Mouse (Mus musculus): ENCODE results near the gene Hist1h4h.

Hist1h4h gene

GRCm38 (mm10) chr13:23510127-23510526, 20.7 kb upstream of the Hist1h4h start:
- no peak for DNase-seq (ENCODE audit: low spot score in 2 of 2)

DNA sequence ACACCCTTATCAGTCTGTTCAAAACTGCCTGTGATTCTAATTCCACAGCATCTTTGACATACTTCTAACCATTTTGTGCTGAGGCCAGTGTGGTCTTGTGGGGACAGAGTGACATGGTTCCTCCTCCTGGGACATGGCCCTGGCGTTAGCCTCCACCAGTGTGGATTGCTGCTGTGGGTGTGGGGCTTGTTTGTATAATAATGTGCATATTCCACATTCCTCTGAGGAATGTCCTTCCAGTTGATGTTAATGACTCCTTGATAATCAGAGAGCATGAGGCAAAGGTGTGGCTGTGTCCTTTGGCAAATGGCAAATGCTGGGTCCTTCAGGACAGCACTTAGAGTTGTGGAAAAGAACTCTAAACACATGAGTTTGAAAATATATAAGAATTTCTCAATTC, 17.3 kb upstream of the Hist1h4h start:
- no peak for DNase-seq (ENCODE audit: low spot score in 2 of 2)

DNA sequence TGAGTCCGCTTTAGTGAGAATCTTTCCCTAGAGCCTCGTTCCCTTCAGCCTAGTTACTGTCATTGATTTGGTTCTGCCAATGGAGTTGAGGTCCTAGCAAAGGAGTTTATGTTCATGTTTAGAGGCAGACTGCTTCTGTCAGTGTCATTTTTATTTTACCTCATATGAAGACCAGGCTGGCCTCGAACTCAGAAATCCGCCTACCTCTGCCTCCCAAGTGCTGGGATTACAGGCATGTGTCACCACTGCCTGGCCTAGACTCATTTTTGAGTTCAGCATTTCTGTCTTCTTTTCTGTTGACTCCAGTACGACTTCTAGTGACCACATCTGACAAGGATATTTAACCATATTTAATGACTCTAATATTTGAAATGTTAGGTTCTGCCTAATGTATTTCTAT, 15.6 kb upstream of the Hist1h4h start:
- no peak for DNase-seq (ENCODE audit: low spot score in 2 of 2)

- no peak for DNase-seq (ENCODE audit: low spot score in 2 of 2)
These were observed 14.8 kb upstream of the Hist1h4h start for GRCm38 (mm10) chr13:23515826-23516620.

DNA sequence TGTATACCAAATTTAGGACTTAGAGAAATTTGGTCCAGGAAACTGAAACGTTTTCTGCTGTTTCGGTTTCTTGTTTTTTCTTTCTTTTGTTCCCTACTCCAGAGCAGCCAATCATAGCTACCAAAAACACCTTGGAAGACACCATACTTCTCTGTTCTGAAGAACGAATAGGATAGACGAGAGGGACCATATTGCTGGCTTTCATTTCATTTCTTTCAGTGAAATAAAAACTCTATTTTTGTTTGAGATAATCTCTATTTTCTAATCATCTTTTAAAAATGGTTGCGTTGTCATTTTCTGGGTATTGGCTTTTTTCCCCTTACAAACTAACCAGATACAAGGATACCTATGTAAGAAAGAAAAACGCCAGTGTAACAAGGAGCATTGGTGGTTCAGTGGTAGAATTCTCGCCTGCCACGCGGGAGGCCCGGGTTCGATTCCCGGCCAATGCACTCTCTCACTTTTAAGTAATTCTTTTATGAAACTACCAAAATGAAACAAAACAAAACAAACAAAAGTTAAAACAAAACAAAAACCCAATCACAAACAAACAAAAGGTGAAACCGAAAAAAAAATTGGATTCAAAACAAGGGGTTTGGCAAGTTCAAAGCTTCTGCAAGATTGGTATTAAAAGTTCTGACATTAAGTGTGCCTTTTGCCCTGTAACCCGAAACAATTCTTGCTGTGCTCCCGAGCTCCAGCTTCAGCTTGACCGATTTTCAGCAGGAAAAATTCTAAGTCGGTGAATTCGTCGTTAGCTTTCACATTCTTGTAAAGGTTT, 13.8 kb upstream of the Hist1h4h start:
- peak in 1 of 2 experiments; percentile 81 for DNase-seq (ENCODE audit: low spot score in 2 of 2)

- peak; percentile 61 to 84 for DNase-seq (ENCODE audit: low spot score in 2 of 2)
These were observed 13.1 kb upstream of the Hist1h4h start for GRCm38 (mm10) chr13:23517603-23518294.

- no peak for DNase-seq (ENCODE audit: low spot score in 2 of 2)
These were observed 12.6 kb upstream of the Hist1h4h start for GRCm38 (mm10) chr13:23518295-23518603.

DNA sequence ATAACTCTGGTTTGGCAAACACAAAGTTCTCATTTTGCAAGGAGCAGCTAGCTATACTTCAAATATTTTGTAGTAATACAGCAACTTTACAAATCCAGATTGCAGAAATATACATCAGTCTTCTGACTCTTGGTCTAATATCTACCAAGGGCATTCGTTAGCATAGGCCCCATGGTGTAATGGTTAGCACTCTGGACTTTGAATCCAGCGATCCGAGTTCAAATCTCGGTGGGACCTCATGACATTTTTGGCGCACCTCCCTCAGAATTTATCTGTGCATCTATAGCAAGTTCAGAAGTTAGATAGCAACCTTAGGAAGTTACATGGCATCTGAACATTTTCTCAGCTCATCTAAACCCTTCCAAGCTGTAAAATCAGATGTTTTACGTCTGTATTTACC, 12.0 kb upstream of the Hist1h4h start:
- peak in 1 of 2 experiments; percentile 73 for DNase-seq (ENCODE audit: low spot score in 2 of 2)

DNA sequence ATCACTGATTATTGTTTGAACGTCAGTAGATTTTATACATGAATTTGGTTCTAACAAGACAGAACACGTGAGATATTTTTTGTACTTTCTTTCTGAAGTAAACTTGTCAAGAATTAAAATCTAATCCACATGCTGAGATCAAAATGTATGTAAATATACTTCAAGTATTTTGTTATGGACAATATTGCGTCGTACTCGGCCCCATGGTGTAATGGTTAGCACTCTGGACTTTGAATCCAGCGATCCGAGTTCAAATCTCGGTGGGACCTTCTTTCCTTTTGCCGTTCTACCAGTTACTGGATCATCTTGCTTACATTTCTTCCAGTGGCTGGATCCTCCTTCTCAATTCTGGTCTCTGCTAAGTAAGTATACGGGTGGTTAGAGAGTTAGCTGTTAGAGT, 11.4 kb upstream of the Hist1h4h start:
- DNase-seq (ENCODE audit: low spot score in 2 of 2) = peak in 1 of 2 experiments; percentile 64

DNA sequence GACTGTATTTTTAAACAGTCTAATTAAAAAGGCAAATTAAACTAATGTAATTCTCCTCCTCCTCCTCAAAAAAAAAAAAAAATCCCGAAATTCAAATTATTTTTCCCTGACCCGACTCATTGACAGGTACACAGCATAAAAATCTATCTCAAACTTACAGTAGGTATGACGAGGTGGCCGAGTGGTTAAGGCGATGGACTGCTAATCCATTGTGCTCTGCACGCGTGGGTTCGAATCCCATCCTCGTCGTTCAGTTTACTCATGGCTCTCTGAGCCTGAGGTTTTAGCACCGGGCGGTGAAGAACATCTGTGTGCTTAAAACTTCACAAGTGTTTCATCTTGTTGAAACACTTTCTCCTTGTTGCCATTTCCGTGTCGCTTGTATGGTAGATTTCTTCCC, 9.1 kb upstream of the Hist1h4h start:
- DNase-seq (ENCODE audit: low spot score in 2 of 2) = peak in 1 of 2 experiments; percentile 64

- no peak for DNase-seq (ENCODE audit: low spot score in 2 of 2)
These were observed 6.9 kb upstream of the Hist1h4h start for GRCm38 (mm10) chr13:23523976-23524375.

DNA sequence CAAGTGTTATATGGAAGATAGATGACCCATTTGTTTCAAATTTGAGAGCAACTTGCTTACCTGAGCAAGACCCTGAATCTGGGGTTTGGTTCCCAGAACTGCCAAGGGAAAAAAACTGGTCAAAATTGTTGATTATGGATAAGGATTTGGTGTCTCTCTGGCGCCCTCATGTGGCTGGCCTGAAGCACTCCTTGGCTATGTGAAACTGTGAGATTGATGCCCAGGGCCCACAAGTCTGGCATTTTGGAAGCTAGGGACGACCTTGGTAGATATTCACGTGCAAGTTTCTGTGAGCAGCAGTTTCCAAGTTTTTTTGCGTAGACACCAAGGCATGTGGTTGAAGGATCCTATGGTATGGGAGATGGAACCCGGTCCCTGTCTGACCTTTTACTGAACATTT, 6.2 kb upstream of the Hist1h4h start:
- DNase-seq (ENCODE audit: low spot score in 2 of 2) = peak; percentile 72 to 75

- no peak for DNase-seq (ENCODE audit: low spot score in 2 of 2)
These were observed 4.9 kb upstream of the Hist1h4h start for GRCm38 (mm10) chr13:23525901-23526300.

DNA sequence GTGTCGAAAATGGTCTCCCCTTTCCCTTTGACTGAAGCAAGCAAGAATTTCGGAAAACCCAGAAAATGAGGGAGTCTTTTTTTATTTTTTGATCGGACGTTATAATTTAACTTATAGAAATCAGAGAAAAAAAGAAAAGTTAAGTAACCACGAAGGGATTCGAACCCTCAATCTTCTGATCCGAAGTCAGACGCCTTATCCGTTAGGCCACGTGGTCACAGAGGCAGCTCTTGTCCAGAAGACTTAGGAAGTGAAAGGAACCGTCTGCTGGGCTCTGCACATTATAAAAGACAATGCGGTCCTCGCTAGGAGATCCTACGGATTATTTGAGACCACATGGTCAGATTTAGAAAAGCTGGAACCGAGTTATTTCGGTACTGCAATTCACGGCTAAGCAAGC, 4.5 kb upstream of the Hist1h4h start:
- peak; percentile 89 to 96 for DNase-seq (ENCODE audit: low spot score in 2 of 2)

- no peak for DNase-seq (ENCODE audit: low spot score in 2 of 2)
These were observed 1.8 kb upstream of the Hist1h4h start for GRCm38 (mm10) chr13:23529005-23529404.

DNA sequence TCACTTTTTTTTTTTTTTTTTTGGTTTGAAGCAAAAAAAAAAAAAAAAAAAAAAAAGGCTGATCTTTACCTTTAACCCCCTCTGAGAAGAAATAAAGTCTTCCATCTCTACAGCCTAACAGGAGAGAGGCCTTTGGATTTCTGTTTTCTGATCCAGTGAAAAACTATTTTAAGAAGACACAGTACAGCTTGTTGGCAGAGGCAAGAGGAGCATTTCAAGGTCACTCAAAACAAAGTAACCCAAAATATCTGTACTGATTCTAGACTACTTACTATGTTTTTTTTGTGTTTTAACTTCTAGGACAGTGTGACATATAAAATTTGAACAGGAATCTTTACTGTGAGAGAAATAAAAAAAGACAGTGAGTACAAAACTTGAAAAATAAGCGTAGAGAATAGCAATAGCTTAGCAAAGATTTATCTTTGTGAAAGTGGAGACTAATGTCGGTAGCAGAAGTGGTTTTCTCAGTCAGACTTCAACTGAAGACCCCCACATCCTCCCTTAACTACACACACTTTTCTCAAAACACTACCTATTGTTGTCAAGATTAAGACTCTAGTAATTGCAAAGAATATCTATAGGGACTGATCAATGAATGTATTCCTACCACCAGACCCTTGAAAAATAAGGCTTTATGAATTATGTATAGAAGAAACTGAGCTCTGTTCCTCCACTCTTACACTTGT, 1.2 kb upstream of the Hist1h4h start:
- no peak for DNase-seq (ENCODE audit: low spot score in 2 of 2)

DNA sequence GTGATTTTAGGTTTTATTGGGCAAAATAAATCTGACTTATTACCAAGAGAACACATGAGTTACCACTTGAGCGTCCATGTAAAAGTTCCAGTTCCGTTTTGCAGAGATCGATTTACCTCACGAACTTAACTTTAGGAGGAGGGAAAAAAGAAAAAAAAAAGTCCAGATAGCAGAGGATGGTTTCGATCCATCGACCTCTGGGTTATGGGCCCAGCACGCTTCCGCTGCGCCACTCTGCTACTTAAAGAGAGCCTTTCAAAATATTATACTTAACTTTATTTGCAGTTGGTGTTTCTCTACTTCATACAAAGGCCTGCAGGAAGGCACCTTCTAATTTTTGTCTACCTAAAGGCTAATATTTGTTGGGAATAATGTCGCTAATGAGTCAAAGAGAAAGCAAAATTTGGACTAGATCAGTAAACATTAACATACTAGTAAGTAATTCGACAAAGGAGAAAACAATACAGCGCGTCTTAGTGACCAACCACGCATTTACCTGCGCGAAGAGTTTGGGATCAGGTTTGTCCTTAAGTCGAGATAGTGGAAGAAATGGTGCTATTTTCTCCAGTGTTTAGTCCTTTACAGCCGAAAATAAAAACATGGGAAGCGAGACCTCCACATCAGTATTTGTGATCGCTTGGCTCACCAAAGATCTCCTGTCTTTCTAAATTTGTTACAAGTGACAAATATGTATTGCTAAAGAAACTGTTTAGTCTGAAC, 509 bp upstream of the Hist1h4h start:
- DNase-seq (ENCODE audit: low spot score in 2 of 2) = peak in 1 of 2 experiments; percentile 60

DNA sequence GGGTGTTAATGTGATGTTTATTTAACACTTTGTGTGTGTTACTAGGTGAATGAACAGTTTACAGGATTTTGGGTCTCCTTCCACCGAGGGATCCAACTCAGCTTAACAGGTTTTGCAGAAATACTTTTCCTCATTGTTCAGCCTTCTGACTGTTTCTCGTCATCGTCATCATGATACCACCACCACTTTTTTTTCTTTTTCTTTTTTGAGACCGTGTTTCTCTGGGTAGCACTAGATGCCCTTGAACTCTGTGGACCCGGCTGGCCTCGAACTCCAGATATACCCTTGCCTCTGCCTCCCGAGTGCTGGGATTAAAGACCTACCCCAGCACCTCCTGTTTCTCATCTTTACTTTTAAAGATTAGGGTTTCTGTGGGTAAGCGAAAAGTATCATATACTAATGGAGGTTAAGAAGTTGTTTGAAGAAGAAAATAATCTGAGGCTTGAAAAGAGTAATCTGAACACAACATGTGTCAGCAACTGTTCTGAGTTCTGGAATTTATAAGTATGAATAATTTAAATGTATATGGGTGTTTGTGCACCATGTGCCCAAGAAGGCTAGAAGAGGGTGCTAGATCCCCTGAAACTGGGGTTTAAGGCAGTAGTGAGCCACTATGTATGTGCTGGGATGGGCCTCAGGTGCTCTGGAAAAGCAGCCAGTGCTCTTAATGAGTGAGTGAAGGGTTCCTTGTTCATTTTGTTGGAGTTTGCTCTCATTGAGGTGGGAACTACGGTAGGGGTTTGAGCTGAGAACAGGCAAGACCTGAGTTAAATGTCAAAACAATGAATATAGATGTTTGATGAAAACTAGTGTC, 1.6 kb downstream of the Hist1h4h start:
- no peak for DNase-seq (ENCODE audit: low spot score in 2 of 2)

DNA sequence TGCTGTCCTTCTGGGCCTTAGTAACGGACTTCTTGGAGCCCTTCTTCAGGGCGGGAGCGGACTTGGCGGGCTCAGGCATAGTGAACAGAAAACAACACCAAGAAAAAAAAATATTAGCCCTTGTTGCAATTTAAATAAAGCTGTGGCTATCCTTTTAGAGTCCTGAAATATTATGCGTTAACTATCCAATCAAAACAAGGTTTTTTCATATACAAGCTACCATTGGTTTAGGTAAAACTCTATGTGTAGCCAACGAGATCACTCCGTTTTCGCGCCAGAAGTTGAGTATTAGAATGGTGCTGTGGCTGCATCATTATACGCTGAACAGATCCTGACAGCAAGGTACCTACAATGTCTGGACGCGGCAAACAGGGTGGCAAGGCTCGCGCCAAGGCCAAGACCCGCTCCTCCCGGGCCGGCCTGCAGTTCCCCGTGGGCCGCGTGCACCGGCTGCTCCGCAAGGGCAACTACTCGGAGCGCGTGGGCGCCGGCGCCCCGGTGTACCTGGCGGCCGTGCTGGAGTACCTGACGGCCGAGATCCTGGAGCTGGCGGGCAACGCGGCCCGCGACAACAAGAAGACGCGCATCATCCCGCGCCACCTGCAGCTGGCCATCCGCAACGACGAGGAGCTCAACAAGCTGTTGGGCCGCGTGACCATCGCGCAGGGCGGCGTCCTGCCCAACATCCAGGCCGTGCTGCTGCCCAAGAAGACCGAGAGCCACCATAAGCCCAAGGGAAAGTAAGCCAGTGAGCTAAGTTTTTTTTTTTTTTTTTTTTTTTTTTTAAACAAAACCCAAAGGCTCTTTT, 2.9 kb downstream of the Hist1h4h start, which contains the start of gene Hist1h2af:
Hist1h2af (plus strand) TSS at position 347 of the 808 bp plus-strand sequence.
- peak in 1 of 2 experiments; percentile 59 for DNase-seq (ENCODE audit: low spot score in 2 of 2)
